Mouse (Mus musculus): ENCODE measurements around the gene Saal1. TPM values are rescaled to one million over a fixed set of nuclear protein-coding genes. Genes with fewer than 3 reads are reported as not detected.
A peak's percentile ranks its signal among the peaks of the same experiment; 100 is the strongest.
"Not testable (repeated sequence)": the region's sequence is repeated elsewhere in the genome, so short reads cannot be mapped to it uniquely, and the experiment has no call there.

The Saal1 gene
- polyA plus RNA-seq, 1 experiment from 2014 or later = 35.4 TPM

- not testable (repeated sequence) for H3K9ac ChIP-seq; H3K4me2 ChIP-seq (replicated peaks); ATAC-seq (ENCODE audit: low FRiP score, low read depth); H3K9me3 ChIP-seq; H3K27ac ChIP-seq; H3K4me3 ChIP-seq; H3K36me3 ChIP-seq; H3K27me3 ChIP-seq; H3K4me1 ChIP-seq
- 82% methylated on average over 7 of the region's 7 CpGs for WGBS
Measured at GRCm38 (mm10) chr7:46679044-46679443, 31.4 kb downstream of the Saal1 start.

GRCm38 (mm10) chr7:46678417-46678816 is 32.1 kb downstream of the Saal1 start:
- 0 out of 2 replicates have a peak, but pooled peaks cover 4% of the 10 kb centered on the region for H3K4me1 ChIP-seq
- no peak for ATAC-seq (ENCODE audit: low FRiP score, low read depth)
- no peak overlapping the region for H3K4me2 ChIP-seq (replicated peaks)
- no peak overlapping the region for H3K4me3 ChIP-seq
- H3K9ac ChIP-seq = no peak overlapping the region
- H3K36me3 ChIP-seq = no peaks in the 10 kb centered on the region
- no peaks in the 10 kb centered on the region for H3K9me3 ChIP-seq
- no peaks in the 10 kb centered on the region for H3K27me3 ChIP-seq
- H3K27ac ChIP-seq = no peak overlapping the region
- WGBS = 87% methylated on average over 3 of the region's 3 CpGs

GRCm38 (mm10) chr7:46676808-46677360 is 33.6 kb downstream of the Saal1 start:
- Histone ChIP-seq H3K27ac (no peak overlapping the region), H3K4me3 (no peak overlapping the region), H3K9me3 (no peaks in the 10 kb centered on the region), H3K9ac (no peak overlapping the region), H3K4me2 (replicated peaks) (no peak overlapping the region), H3K27me3 (no peaks in the 10 kb centered on the region), H3K36me3 (no peaks in the 10 kb centered on the region), H3K4me1 (peaks cover 9% of the 10 kb centered on the region; the same call in 1 of the 2 replicates)
- no peak for ATAC-seq (ENCODE audit: low FRiP score, low read depth)
- 72% methylated on average over 5 of the region's 5 CpGs for WGBS

GRCm38 (mm10) chr7:46675886-46676285 is 34.6 kb downstream of the Saal1 start:
- ATAC-seq (ENCODE audit: low FRiP score, low read depth) = no peak
- Histone ChIP-seq H3K4me1 (peaks cover 9% of the 10 kb centered on the region; the same call in 1 of the 2 replicates), H3K4me3 (no peak overlapping the region), H3K27me3 (no peaks in the 10 kb centered on the region), H3K9ac (no peak overlapping the region), H3K4me2 (replicated peaks) (no peak overlapping the region), H3K36me3 (no peaks in the 10 kb centered on the region), H3K9me3 (no peaks in the 10 kb centered on the region), H3K27ac (no peak overlapping the region)
- WGBS = 84% methylated on average over 8 of the region's 8 CpGs

GRCm38 (mm10) chr7:46675061-46675460 is 35.4 kb downstream of the Saal1 start:
- H3K4me1 ChIP-seq = peaks cover 9% of the 10 kb centered on the region; the same call in 1 of the 2 replicates
- no peak for ATAC-seq (ENCODE audit: low FRiP score, low read depth)
- H3K27me3 ChIP-seq = no peaks in the 10 kb centered on the region
- no peaks in the 10 kb centered on the region for H3K36me3 ChIP-seq
- no peaks in the 10 kb centered on the region for H3K9me3 ChIP-seq
- 92% methylated on average over 7 of the region's 7 CpGs for WGBS
- H3K9ac ChIP-seq = no peak overlapping the region
- H3K4me2 ChIP-seq (replicated peaks) = no peak overlapping the region
- no peak overlapping the region for H3K27ac ChIP-seq
- no peak overlapping the region for H3K4me3 ChIP-seq

GRCm38 (mm10) chr7:46672160-46672672 is 38.3 kb downstream of the Saal1 start, which contains the start of gene Tph1:
TSS of gene Tph1 (minus strand) at chr7:46672537.
- Histone ChIP-seq H3K9ac (no peak within 1 kb of the TSS), H3K4me1 (peaks cover 10% of the 10 kb centered on the region; the same call in 1 of the 2 replicates), H3K27me3 (peaks cover 16% of the 10 kb centered on the region), H3K36me3 (no peaks in the 10 kb centered on the region), H3K4me3 (no peak within 1 kb of the TSS), H3K9me3 (no peaks in the 10 kb centered on the region), H3K27ac (no peak within 1 kb of the TSS), H3K4me2 (replicated peaks) (no peak within 1 kb of the TSS)
- WGBS = 39% methylated on average over 10 of the region's 10 CpGs
- no peak for ATAC-seq (ENCODE audit: low FRiP score, low read depth)

- Histone ChIP-seq H3K4me1 (peaks cover 7% of the 10 kb centered on the region; the same call in 1 of the 2 replicates), H3K27ac (no peak overlapping the region), H3K9me3 (no peaks in the 10 kb centered on the region), H3K9ac (no peak overlapping the region), H3K4me3 (no peak overlapping the region), H3K36me3 (no peaks in the 10 kb centered on the region), H3K27me3 (peaks cover 36% of the 10 kb centered on the region), H3K4me2 (replicated peaks) (peak overlapping the region; percentile 47)
- ATAC-seq (ENCODE audit: low FRiP score, low read depth) = no peak
- 1% methylated on average over 21 of the region's 21 CpGs for WGBS
Measured at GRCm38 (mm10) chr7:46667256-46667655, 43.2 kb downstream of the Saal1 start.

- no peaks in the 10 kb centered on the region for H3K9me3 ChIP-seq
- H3K27me3 ChIP-seq = peaks cover 36% of the 10 kb centered on the region
- H3K9ac ChIP-seq = no peak overlapping the region
- ATAC-seq (ENCODE audit: low FRiP score, low read depth) = no peak
- H3K4me1 ChIP-seq = 0 out of 2 replicates have a peak, but pooled peaks cover 4% of the 10 kb centered on the region
- WGBS = 36% methylated on average over 9 of the region's 9 CpGs
- H3K4me3 ChIP-seq = no peak overlapping the region
- H3K36me3 ChIP-seq = no peaks in the 10 kb centered on the region
- no peak overlapping the region for H3K4me2 ChIP-seq (replicated peaks)
- no peak overlapping the region for H3K27ac ChIP-seq
Measured at GRCm38 (mm10) chr7:46665236-46665635, 45.2 kb downstream of the Saal1 start.

GRCm38 (mm10) chr7:46661591-46662090 is 48.8 kb downstream of the Saal1 start:
- WGBS = 58% methylated on average over 18 of the region's 18 CpGs
- ATAC-seq (ENCODE audit: low FRiP score, low read depth) = no peak
- H3K4me1 ChIP-seq = no peaks in the 10 kb centered on the region

GRCm38 (mm10) chr7:46652279-46652678 is 58.2 kb downstream of the Saal1 start:
- H3K4me1 ChIP-seq = no peaks in the 10 kb centered on the region
- H3K36me3 ChIP-seq = no peaks in the 10 kb centered on the region
- H3K4me3 ChIP-seq = no peak overlapping the region
- H3K27ac ChIP-seq = no peak overlapping the region
- no peaks in the 10 kb centered on the region for H3K9me3 ChIP-seq
- H3K27me3 ChIP-seq = no peaks in the 10 kb centered on the region
- no peak overlapping the region for H3K9ac ChIP-seq
- no peak for ATAC-seq (ENCODE audit: low FRiP score, low read depth)
- WGBS = 68% methylated on average over 2 of the region's 2 CpGs
- no peak overlapping the region for H3K4me2 ChIP-seq (replicated peaks)

More at GRCm38 (mm10) chr7:46661591-46662090, 48.8 kb downstream of the Saal1 start:
- no peaks in the 10 kb centered on the region for H3K9me3 ChIP-seq
- no peaks in the 10 kb centered on the region for H3K36me3 ChIP-seq
- peaks cover 14% of the 10 kb centered on the region for H3K27me3 ChIP-seq
- no peak overlapping the region for H3K4me2 ChIP-seq (replicated peaks)
- no peak overlapping the region for H3K9ac ChIP-seq
- H3K4me3 ChIP-seq = no peak overlapping the region
- H3K27ac ChIP-seq = no peak overlapping the region

- H3K9ac ChIP-seq; H3K4me2 ChIP-seq (replicated peaks); H3K4me1 ChIP-seq; ATAC-seq (ENCODE audit: low FRiP score, low read depth); H3K36me3 ChIP-seq; H3K9me3 ChIP-seq; H3K27me3 ChIP-seq; H3K4me3 ChIP-seq; H3K27ac ChIP-seq: not testable (repeated sequence)
- 52% methylated on average over 5 of the region's 5 CpGs for WGBS
Measured at GRCm38 (mm10) chr7:46650231-46650630, 60.2 kb downstream of the Saal1 start.

GRCm38 (mm10) chr7:46648431-46649140 is 61.9 kb downstream of the Saal1 start:
- ATAC-seq (ENCODE audit: low FRiP score, low read depth) = no peak
- 70% methylated on average over 4 of the region's 4 CpGs for WGBS
- H3K27ac ChIP-seq = no peak overlapping the region

More at GRCm38 (mm10) chr7:46648431-46649140, 61.9 kb downstream of the Saal1 start:
- Histone ChIP-seq H3K9ac (no peak overlapping the region), H3K27me3 (no peaks in the 10 kb centered on the region), H3K4me1 (no peaks in the 10 kb centered on the region), H3K4me2 (replicated peaks) (no peak overlapping the region), H3K9me3 (no peaks in the 10 kb centered on the region), H3K4me3 (no peak overlapping the region), H3K36me3 (no peaks in the 10 kb centered on the region)

All from limb, embryonic 13.5 days (tissue).